Mouse (Mus musculus): ENCODE measurements around the gene Cirbp. TPM values are rescaled to one million over a fixed set of nuclear protein-coding genes. Genes with fewer than 3 reads are reported as not detected.

Cirbp gene
- polyA plus RNA-seq, 1 experiment from 2014 or later: 59.7 TPM

GRCm38 (mm10) chr10:80146568-80147011 is 19.2 kb upstream of the Cirbp start:
- Histone ChIP-seq H3K36me3 (ENCODE audit: control insufficient read depth, insufficient read depth, low read length) (peaks cover 44% of the 10 kb centered on the region), H3K4me3 (ENCODE audit: low read depth, low read length) (no peak overlapping the region), H3K9me3 (ENCODE audit: control insufficient read depth, low read length) (no peaks in the 10 kb centered on the region), H3K27me3 (replicated peaks; ENCODE audit: control insufficient read depth, insufficient read depth, low read length) (no peaks in the 10 kb centered on the region), H3K9ac (ENCODE audit: low read depth, low read length) (no peak overlapping the region; the same call in 1 of the 2 replicates), H3K4me1 (ENCODE audit: control insufficient read depth, insufficient read depth, low read length) (0 out of 2 replicates have a peak, but pooled peaks cover 4% of the 10 kb centered on the region), H3K4me2 (ENCODE audit: low read depth, low read length) (no peak overlapping the region), H3K27ac (replicated peaks; ENCODE audit: low read depth, low read length) (0 out of 2 replicates have a peak overlapping the region, but pooled peaks have one; percentile 22)
- DNase-seq (ENCODE audit: low spot score) (no peak), ATAC-seq (ENCODE audit: low read depth) (no peak)
- WGBS: 67% methylated on average over 4 of the region's 4 CpGs

GRCm38 (mm10) chr10:80147146-80147718 is 18.6 kb upstream of the Cirbp start:
- Histone ChIP-seq H3K27ac (replicated peaks; ENCODE audit: low read depth, low read length) (peak overlapping the region; percentile 98), H3K9me3 (ENCODE audit: control insufficient read depth, low read length) (no peaks in the 10 kb centered on the region), H3K36me3 (ENCODE audit: control insufficient read depth, insufficient read depth, low read length) (peaks cover 50% of the 10 kb centered on the region), H3K27me3 (replicated peaks; ENCODE audit: control insufficient read depth, insufficient read depth, low read length) (no peaks in the 10 kb centered on the region), H3K9ac (ENCODE audit: low read depth, low read length) (peak overlapping the region; percentile 89; the same call in 1 of the 2 replicates), H3K4me3 (ENCODE audit: low read depth, low read length) (peak overlapping the region; percentile 85), H3K4me1 (ENCODE audit: control insufficient read depth, insufficient read depth, low read length) (peaks cover 8% of the 10 kb centered on the region), H3K4me2 (ENCODE audit: low read depth, low read length) (peak overlapping the region; percentile 93)
- DNase-seq (ENCODE audit: low spot score) (no peak), ATAC-seq (ENCODE audit: low read depth) (no peak)
- WGBS: 75% methylated on average over 5 of the region's 5 CpGs

- Histone ChIP-seq H3K4me1 (ENCODE audit: control insufficient read depth, insufficient read depth, low read length) (peaks cover 12% of the 10 kb centered on the region), H3K36me3 (ENCODE audit: control insufficient read depth, insufficient read depth, low read length) (peaks cover 56% of the 10 kb centered on the region), H3K27me3 (replicated peaks; ENCODE audit: control insufficient read depth, insufficient read depth, low read length) (no peaks in the 10 kb centered on the region), H3K9ac (ENCODE audit: low read depth, low read length) (peak within 1 kb of the TSS; percentile 89), H3K27ac (replicated peaks; ENCODE audit: low read depth, low read length) (peak within 1 kb of the TSS; percentile 98), H3K4me2 (ENCODE audit: low read depth, low read length) (peak within 1 kb of the TSS; percentile 93), H3K4me3 (ENCODE audit: low read depth, low read length) (peak within 1 kb of the TSS; percentile 85), H3K9me3 (ENCODE audit: control insufficient read depth, low read length) (no peaks in the 10 kb centered on the region)
- DNase-seq (ENCODE audit: low spot score): peak; percentile 93
- ATAC-seq (ENCODE audit: low read depth): peak; percentile 39
- WGBS: 0% methylated on average over 22 of the region's 42 CpGs
Measured at GRCm38 (mm10) chr10:80147719-80148601, 17.8 kb upstream of the Cirbp start, which contains the start of gene Midn. Gene Midn, plus strand, starts transcription at chr10:80148272.

GRCm38 (mm10) chr10:80148610-80149290 is 17.0 kb upstream of the Cirbp start:
- DNase-seq (ENCODE audit: low spot score) (peak; percentile 96), ATAC-seq (ENCODE audit: low read depth) (peak; percentile 35)
- peaks cover 12% of the 10 kb centered on the region for H3K4me1 ChIP-seq (ENCODE audit: control insufficient read depth, insufficient read depth, low read length)
- H3K9ac ChIP-seq (ENCODE audit: low read depth, low read length): peak overlapping the region; percentile 89
- peak overlapping the region; percentile 85 for H3K4me3 ChIP-seq (ENCODE audit: low read depth, low read length)
- peaks cover 60% of the 10 kb centered on the region for H3K36me3 ChIP-seq (ENCODE audit: control insufficient read depth, insufficient read depth, low read length)
- H3K4me2 ChIP-seq (ENCODE audit: low read depth, low read length): peak overlapping the region; percentile 93
- H3K27ac ChIP-seq (replicated peaks; ENCODE audit: low read depth, low read length): peak overlapping the region; percentile 98
- no peaks in the 10 kb centered on the region for H3K27me3 ChIP-seq (replicated peaks; ENCODE audit: control insufficient read depth, insufficient read depth, low read length)
- no peaks in the 10 kb centered on the region for H3K9me3 ChIP-seq (ENCODE audit: control insufficient read depth, low read length)
- WGBS: under 1% methylated on average over 28 of the region's 57 CpGs

GRCm38 (mm10) chr10:80149291-80150225 is 16.2 kb upstream of the Cirbp start:
- peaks cover 60% of the 10 kb centered on the region for H3K36me3 ChIP-seq (ENCODE audit: control insufficient read depth, insufficient read depth, low read length)

GRCm38 (mm10) chr10:80150226-80151210 is 15.3 kb upstream of the Cirbp start:
- Histone ChIP-seq H3K27me3 (replicated peaks; ENCODE audit: control insufficient read depth, insufficient read depth, low read length) (no peaks in the 10 kb centered on the region), H3K9ac (ENCODE audit: low read depth, low read length) (peak overlapping the region; percentile 98), H3K27ac (replicated peaks; ENCODE audit: low read depth, low read length) (peak overlapping the region; percentile 98), H3K36me3 (ENCODE audit: control insufficient read depth, insufficient read depth, low read length) (peaks cover 60% of the 10 kb centered on the region), H3K4me3 (ENCODE audit: low read depth, low read length) (peak overlapping the region; percentile 85), H3K9me3 (ENCODE audit: control insufficient read depth, low read length) (no peaks in the 10 kb centered on the region), H3K4me1 (ENCODE audit: control insufficient read depth, insufficient read depth, low read length) (peaks cover 18% of the 10 kb centered on the region), H3K4me2 (ENCODE audit: low read depth, low read length) (peak overlapping the region; percentile 93)
- WGBS: under 1% methylated on average over 32 of the region's 71 CpGs
- DNase-seq (ENCODE audit: low spot score) (peak; percentile 81), ATAC-seq (ENCODE audit: low read depth) (no peak)

More at GRCm38 (mm10) chr10:80149291-80150225, 16.2 kb upstream of the Cirbp start:
- H3K27me3 ChIP-seq (replicated peaks; ENCODE audit: control insufficient read depth, insufficient read depth, low read length): no peaks in the 10 kb centered on the region
- peaks cover 12% of the 10 kb centered on the region for H3K4me1 ChIP-seq (ENCODE audit: control insufficient read depth, insufficient read depth, low read length)
- H3K9ac ChIP-seq (ENCODE audit: low read depth, low read length): peak overlapping the region; percentile 98
- peak overlapping the region; percentile 98 for H3K27ac ChIP-seq (replicated peaks; ENCODE audit: low read depth, low read length)
- H3K9me3 ChIP-seq (ENCODE audit: control insufficient read depth, low read length): no peaks in the 10 kb centered on the region
- DNase-seq (ENCODE audit: low spot score) (peak; percentile 99), ATAC-seq (ENCODE audit: low read depth) (peak; percentile 81)
- H3K4me2 ChIP-seq (ENCODE audit: low read depth, low read length): peak overlapping the region; percentile 93
- WGBS: 0% methylated on average over 38 of the region's 88 CpGs
- peak overlapping the region; percentile 85 for H3K4me3 ChIP-seq (ENCODE audit: low read depth, low read length)
